Mouse (Mus musculus) T-helper 1 cell (primary cell): ENCODE measurements around the gene Klk1b4.
"Not testable (repeated sequence)": the region's sequence is repeated elsewhere in the genome, so short reads cannot be mapped to it uniquely, and the experiment has no call there.

Experiments used
- in situ Hi-C: fragments of 300-600 bp; cut with MboI, MseI; formaldehyde crosslinking; loops from one replicate; pipeline ENCODE4 v1.15.1; 2025; ENCODE audit warnings: high pct_unique_total_duplicates

Gene Klk1b4

DNA sequence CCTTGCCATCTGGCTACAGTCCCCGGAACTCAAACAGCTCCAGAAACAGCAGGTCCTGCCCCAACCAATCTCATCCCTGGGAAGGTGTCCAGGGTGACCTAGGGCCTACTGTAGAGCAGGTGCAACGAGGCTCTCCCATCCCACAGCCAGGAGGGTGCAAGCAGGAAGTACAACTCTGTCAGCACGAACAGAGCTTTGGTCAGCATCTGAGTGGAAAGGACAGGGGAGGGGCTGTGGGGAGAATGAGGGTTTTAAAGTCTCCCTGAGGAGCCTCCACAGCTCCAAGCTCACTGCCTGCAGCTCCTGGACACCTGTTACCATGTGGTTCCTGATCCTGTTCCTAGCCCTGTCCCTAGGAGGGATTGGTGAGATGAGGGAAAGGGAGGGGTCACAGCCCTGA is at the start of gene Klk1b4:
Gene Klk1b4 (plus strand): TSS at position 301 of the 400 bp plus-strand sequence.
- in situ Hi-C loops, result not testable (repeated sequence)

GRCm38 (mm10) chr7:44179299-44180045 is 27.8 kb upstream of the Klk1b4 start:
- in situ Hi-C loops, result loop anchor here (5.0 kb wide), 1 partner anchor 67 kb away; the partner anchor contains the start of gene Klk1b22

- in situ Hi-C loops, result not testable (repeated sequence)
Observed at GRCm38 (mm10) chr7:44186516-44186915, 20.7 kb upstream of the Klk1b4 start.

- in situ Hi-C loops, result not testable (repeated sequence)
Observed at GRCm38 (mm10) chr7:44187936-44188335, 19.3 kb upstream of the Klk1b4 start, which contains the start of gene Klk1b24. Gene Klk1b24, plus strand, starts transcription at chr7:44188236.

DNA sequence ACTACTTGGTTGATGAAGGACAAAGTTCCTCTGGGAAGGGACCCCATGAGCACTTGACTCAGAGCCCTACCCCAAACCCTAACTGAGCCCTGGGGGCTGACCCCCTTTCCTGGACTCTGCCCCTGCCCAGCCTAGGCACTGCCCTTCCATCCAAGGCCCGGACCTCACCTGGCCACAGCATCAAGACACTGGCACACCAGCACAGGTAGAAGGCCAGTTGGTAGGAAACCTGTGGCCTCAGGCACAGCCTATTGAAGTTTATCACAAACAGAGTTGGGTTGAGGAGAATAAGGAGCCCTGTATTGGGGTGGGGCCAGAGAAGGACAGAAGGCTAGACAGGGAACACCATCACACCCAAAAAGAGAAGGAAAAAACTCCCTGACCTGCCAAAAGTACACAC is 13.8 kb upstream of the Klk1b4 start:
- in situ Hi-C loops, result not testable (repeated sequence)

- in situ Hi-C loops, result no loop called here
Observed at GRCm38 (mm10) chr7:44197891-44198290, 9.3 kb upstream of the Klk1b4 start, which contains the start of gene Klk1b3. Gene Klk1b3, plus strand, starts transcription at chr7:44198191.

GRCm38 (mm10) chr7:44208307-44208706 is 1.1 kb downstream of the Klk1b4 start:
- in situ Hi-C loops, result no loop called here

DNA sequence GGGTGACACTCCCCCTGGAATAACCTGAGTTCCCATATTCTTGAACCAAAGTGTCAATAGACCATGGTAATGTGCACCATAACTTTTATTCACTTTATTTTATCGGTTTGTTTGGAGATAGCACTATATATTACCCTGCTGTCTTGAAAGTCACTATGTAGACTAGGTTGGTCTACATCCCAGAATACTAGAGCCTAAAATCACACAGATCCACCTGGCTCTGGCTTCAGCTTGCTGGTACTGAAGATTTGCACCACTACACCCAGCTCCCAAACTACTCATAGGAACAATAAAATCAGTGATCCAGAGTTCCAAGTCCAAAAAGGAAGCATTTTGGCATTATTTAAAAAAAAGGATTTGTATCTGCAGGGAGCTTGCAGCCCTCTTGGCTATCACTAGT is 8.4 kb downstream of the Klk1b4 start, which contains the start of gene Klk1b5:
Gene Klk1b5 (plus strand): TSS at position 301 of the 400 bp plus-strand sequence.
- in situ Hi-C loops, result no loop called here

- in situ Hi-C loops, result not testable (repeated sequence)
Observed at GRCm38 (mm10) chr7:44221601-44222000, 14.4 kb downstream of the Klk1b4 start.

- in situ Hi-C loops, result not testable (repeated sequence)
Observed at GRCm38 (mm10) chr7:44222335-44222734, 15.1 kb downstream of the Klk1b4 start.

DNA sequence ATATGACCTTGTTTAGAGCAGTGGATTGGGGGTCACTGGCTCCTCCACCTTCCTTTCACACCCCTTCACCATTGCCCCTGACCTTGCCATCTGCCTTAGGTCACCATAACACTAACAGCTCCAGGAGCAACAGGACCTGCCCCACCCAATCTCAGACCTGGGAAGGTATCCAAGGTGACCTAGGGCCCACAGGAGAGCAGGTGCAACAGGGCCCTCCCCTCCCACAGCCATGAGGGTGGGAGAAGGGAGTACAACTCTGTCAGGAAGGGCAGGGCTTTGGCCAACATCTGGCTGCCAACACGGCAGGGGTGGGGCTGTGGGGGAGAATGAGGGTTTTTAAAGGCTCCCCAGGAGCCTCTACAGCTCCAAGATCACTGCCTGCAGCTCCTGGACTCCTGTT is 17.8 kb downstream of the Klk1b4 start, which contains the start of gene Klk1:
Gene Klk1 (plus strand): TSS at position 285 of the 400 bp plus-strand sequence.
- in situ Hi-C loops, result no loop called here

DNA sequence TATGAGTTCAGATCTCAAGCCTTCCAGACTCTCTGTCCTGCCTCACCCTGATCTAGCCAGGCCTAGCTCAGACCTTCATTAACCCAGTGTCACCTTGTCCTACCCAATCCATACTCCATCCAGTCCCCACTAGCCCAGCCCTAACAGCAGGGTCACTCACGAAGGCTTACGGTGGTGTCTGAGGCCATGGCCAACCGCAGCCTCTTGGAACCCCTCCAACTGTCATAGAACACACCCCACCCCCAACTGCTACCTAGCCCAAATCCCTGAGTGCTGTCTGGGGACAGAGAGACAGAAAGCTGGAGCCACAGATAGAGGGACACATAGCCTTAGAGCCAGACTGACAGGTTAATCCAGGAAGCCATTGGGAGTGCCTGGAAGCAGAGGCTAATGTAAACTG is 28.7 kb downstream of the Klk1b4 start, which contains the start of gene Gm36864:
Gene Gm36864 (plus strand): TSS at position 269 of the 400 bp plus-strand sequence.
- in situ Hi-C loops, result no loop called here

DNA sequence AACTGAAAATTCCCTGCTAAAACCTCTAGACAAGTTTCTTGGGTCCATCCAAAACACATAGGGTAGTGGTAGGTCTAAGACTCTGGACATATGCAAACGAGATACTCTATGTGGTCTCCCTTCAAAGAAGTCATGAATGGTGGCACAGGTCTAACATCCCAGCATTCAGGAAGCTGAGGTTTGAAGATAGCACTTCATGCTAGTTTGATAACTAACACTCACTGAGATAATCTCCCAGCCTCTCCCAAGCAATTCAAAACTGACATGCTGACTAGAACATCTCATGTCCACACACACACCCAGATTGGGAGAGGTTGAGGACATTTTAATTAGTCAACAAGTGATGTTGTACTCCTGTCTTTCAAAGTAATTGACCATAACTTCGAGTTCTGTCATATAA is 32.7 kb downstream of the Klk1b4 start:
- in situ Hi-C loops, result no loop called here

DNA sequence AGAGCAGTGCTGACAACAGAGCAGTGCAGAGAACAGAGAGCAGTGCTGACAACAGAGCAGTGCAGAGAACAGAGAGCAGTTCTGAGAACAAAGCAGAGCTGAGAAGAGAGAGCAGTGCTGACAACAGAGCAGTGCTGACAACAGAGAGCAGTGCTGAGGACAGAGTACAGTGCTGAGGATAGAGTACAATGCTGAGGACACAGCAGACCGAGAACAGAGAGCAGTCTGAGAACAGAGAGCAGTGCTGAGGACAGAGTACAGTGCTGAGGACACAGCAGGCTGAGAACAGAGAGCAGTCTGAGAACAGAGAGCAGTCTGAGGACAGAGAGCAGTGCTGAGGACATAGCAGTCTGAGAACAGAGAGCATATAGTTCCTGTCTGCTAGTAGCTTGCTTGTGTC is 33.5 kb downstream of the Klk1b4 start:
- in situ Hi-C loops, result no loop called here

GRCm38 (mm10) chr7:44241163-44241562 is 33.9 kb downstream of the Klk1b4 start:
- in situ Hi-C loops, result no loop called here

- in situ Hi-C loops, result no loop called here
Observed at GRCm38 (mm10) chr7:44244080-44244479, 36.8 kb downstream of the Klk1b4 start.

GRCm38 (mm10) chr7:44246055-44246983 is 39.1 kb downstream of the Klk1b4 start, which contains the start of the genes 1700028J19Rik and 2410002F23Rik:
Gene 1700028J19Rik, minus strand, starts transcription at chr7:44246695.
Gene 2410002F23Rik, plus strand, starts transcription at chr7:44246722.
- in situ Hi-C loops, result no loop called here

- in situ Hi-C loops, result no loop called here
Observed at GRCm38 (mm10) chr7:44246984-44247470, 39.8 kb downstream of the Klk1b4 start.

DNA sequence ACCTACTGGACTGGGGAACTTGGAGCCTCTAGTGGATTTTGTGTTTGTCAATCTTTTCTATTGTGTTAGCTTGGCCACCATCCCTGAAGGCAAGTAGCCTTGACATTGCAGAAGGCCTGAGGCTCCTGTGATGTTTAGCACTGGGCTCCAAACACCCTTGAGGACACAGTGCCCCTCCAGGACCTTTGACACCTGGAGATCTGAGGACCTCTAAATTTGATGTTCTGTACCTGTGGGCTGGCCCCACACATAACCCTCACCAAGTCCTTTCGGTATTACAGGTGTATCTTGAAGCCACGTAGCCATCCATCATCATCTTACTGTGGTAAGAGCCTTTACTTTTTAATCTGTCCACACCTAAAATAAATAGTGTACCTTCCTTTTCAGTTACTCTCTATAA is 40.7 kb downstream of the Klk1b4 start:
- in situ Hi-C loops, result no loop called here

- in situ Hi-C loops, result no loop called here
Observed at GRCm38 (mm10) chr7:44249248-44249647, 42.0 kb downstream of the Klk1b4 start.

- in situ Hi-C loops, result not testable (repeated sequence)
Observed at GRCm38 (mm10) chr7:44250732-44251275, 43.6 kb downstream of the Klk1b4 start.
